Mouse (Mus musculus): ENCODE measurements around the gene Amer3. TPM values are rescaled to one million over a fixed set of nuclear protein-coding genes. Genes with fewer than 3 reads are reported as not detected.

Amer3 gene
- total and polyA plus RNA-seq, 3 experiments, result not detected

DNA sequence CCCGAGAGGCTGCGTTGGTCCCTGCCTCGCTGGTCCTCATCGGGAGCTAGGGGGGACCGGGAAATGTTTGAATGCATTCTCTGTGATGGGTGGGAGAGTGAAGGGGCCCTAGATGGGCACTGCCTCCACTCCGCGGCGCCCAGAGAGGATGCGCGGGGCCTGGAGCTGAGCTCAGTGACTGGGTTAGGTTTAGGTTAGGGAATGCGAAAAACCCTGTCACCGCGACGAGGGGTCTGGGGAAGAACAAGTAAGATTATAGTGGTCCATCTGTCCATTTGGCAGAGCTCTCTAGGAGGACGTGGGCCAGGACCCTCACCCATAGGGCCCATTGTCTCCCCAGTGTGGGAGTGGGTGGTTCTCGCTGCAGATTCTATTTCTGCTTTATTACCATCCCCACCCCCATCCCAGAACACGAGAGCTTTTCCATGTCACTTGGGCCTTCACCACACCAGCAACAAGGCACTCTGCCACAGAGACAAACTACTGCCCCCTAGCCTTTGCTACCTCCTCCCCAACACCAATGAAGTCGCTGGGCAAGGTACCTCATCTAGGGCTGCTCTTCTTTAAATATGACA lies 412 bp downstream of the Amer3 start:
- Histone ChIP-seq H3K9ac (ENCODE audit: control insufficient read depth, low read depth, low read length, poor library complexity, severe bottlenecking) (no peak overlapping the region), H3K27me3 (ENCODE audit: control insufficient read depth in 1 of 2, insufficient read depth in 2 of 2, low read length in 2 of 2) (no peaks in the 10 kb centered on the region), H3K4me3 (ENCODE audit: control insufficient read depth in 1 of 2, insufficient read depth in 1 of 2, low read depth in 2 of 2, low read length in 2 of 2) (no peak overlapping the region), H3K9me3 (replicated peaks; ENCODE audit: insufficient read depth, low read length) (no peaks in the 10 kb centered on the region), H3K36me3 (ENCODE audit: control insufficient read depth in 1 of 2, insufficient read depth in 2 of 2, low read length in 2 of 2) (no peaks in the 10 kb centered on the region), H3K79me2 (ENCODE audit: control insufficient read depth, insufficient read depth, low read length, poor library complexity) (no peaks in the 10 kb centered on the region), H3K4me1 (ENCODE audit: control insufficient read depth in 1 of 2, insufficient read depth in 2 of 2, low read length in 2 of 2) (no peaks in the 10 kb centered on the region), H3K27ac (ENCODE audit: control insufficient read depth, low read depth, low read length) (no peak overlapping the region)
- TF ChIP-seq SMC3 (IDR thresholded peaks at IDR 0.05; ENCODE audit: low read depth, low read length) (no peak), ELF1 (IDR thresholded peaks at IDR 0.05; ENCODE audit: low read depth, low read length) (no peak), USF1 (IDR thresholded peaks at IDR 0.05; ENCODE audit: low read depth, low read length) (no peak), BHLHE40 (IDR thresholded peaks at IDR 0.05; ENCODE audit: borderline replicate concordance, low read depth, low read length) (no peak), TCF12 (IDR thresholded peaks at IDR 0.05; ENCODE audit: low read depth, low read length) (no peak), MYB (IDR thresholded peaks at IDR 0.05; ENCODE audit: low read depth, low read length) (no peak), GATA1 (IDR thresholded peaks at IDR 0.05; ENCODE audit: low read depth, low read length) (no peak), POLR2AphosphoS2 (IDR thresholded peaks at IDR 0.05; ENCODE audit: low read length) (no peak), RAD21 (IDR thresholded peaks at IDR 0.05; ENCODE audit: low read depth, low read length) (no peak)
- DNase-seq (ENCODE audit: low read depth, low spot score), result no peak

- no peaks in the 10 kb centered on the region for H3K79me2 ChIP-seq (ENCODE audit: control insufficient read depth, insufficient read depth, low read length, poor library complexity)
- no peak overlapping the region for H3K4me3 ChIP-seq (ENCODE audit: control insufficient read depth in 1 of 2, insufficient read depth in 1 of 2, low read depth in 2 of 2, low read length in 2 of 2)
- H3K9me3 ChIP-seq (replicated peaks; ENCODE audit: insufficient read depth, low read length), result no peaks in the 10 kb centered on the region
- H3K36me3 ChIP-seq (ENCODE audit: control insufficient read depth in 1 of 2, insufficient read depth in 2 of 2, low read length in 2 of 2), result no peaks in the 10 kb centered on the region
- H3K27me3 ChIP-seq (ENCODE audit: control insufficient read depth in 1 of 2, insufficient read depth in 2 of 2, low read length in 2 of 2), result no peaks in the 10 kb centered on the region
- no peak for TF ChIP-seq RAD21 (IDR thresholded peaks at IDR 0.05; ENCODE audit: low read depth, low read length)
- TF ChIP-seq ELF1 (IDR thresholded peaks at IDR 0.05; ENCODE audit: low read depth, low read length), result no peak
- no peak for TF ChIP-seq POLR2AphosphoS2 (IDR thresholded peaks at IDR 0.05; ENCODE audit: low read length)
- no peak for TF ChIP-seq SMC3 (IDR thresholded peaks at IDR 0.05; ENCODE audit: low read depth, low read length)
- no peak for TF ChIP-seq JUND (IDR thresholded peaks at IDR 0.05; ENCODE audit: low read depth, low read length)
- H3K4me1 ChIP-seq (ENCODE audit: control insufficient read depth in 1 of 2, insufficient read depth in 2 of 2, low read length in 2 of 2), result no peaks in the 10 kb centered on the region
- no peak overlapping the region for H3K9ac ChIP-seq (ENCODE audit: control insufficient read depth, low read depth, low read length, poor library complexity, severe bottlenecking)
- no peak overlapping the region for H3K27ac ChIP-seq (ENCODE audit: control insufficient read depth, low read depth, low read length)
- no peak for DNase-seq (ENCODE audit: low read depth, low spot score)
Observed at GRCm38 (mm10) chr1:34582218-34582617, 2.8 kb downstream of the Amer3 start.

DNA sequence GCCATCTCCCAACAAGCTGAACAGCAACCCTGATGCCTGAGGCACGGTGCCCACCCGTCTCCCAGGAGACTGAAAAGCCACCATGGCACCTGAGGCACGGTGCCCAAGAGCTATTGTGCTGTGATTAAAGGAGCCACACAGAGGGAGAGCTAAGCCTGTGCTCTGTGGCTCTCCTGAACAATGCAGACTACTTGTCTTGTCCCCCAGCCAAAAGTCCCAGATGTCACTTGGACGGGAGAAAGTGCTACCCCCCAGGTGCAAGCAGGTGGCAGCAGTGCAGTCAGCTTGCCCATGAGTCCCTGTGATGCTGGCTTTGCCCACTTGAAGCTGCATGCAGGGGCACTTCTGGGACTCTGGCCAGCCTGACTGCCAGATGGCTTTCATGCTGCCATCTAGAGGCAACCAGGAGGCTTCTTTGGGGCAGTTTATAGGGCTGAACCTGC lies 4.4 kb downstream of the Amer3 start:
- TF ChIP-seq USF1 (IDR thresholded peaks at IDR 0.05; ENCODE audit: low read depth, low read length) (no peak), SIN3A (IDR thresholded peaks at IDR 0.05; ENCODE audit: low read length) (no peak), ZNF384 (IDR thresholded peaks at IDR 0.05; ENCODE audit: low read depth, low read length) (no peak)
- Histone ChIP-seq H3K36me3 (ENCODE audit: control insufficient read depth in 1 of 2, insufficient read depth in 2 of 2, low read length in 2 of 2) (no peaks in the 10 kb centered on the region), H3K27ac (ENCODE audit: control insufficient read depth, low read depth, low read length) (no peak overlapping the region), H3K4me1 (ENCODE audit: control insufficient read depth in 1 of 2, insufficient read depth in 2 of 2, low read length in 2 of 2) (no peaks in the 10 kb centered on the region), H3K27me3 (ENCODE audit: control insufficient read depth in 1 of 2, insufficient read depth in 2 of 2, low read length in 2 of 2) (no peaks in the 10 kb centered on the region), H3K4me3 (ENCODE audit: control insufficient read depth in 1 of 2, insufficient read depth in 1 of 2, low read depth in 2 of 2, low read length in 2 of 2) (no peak overlapping the region), H3K79me2 (ENCODE audit: control insufficient read depth, insufficient read depth, low read length, poor library complexity) (no peaks in the 10 kb centered on the region), H3K9ac (ENCODE audit: control insufficient read depth, low read depth, low read length, poor library complexity, severe bottlenecking) (no peak overlapping the region), H3K9me3 (replicated peaks; ENCODE audit: insufficient read depth, low read length) (no peaks in the 10 kb centered on the region)
- no peak for DNase-seq (ENCODE audit: low read depth, low spot score)
